Mouse (Mus musculus): Measurements from ENCODE around the gene Bmt2.

DNA sequence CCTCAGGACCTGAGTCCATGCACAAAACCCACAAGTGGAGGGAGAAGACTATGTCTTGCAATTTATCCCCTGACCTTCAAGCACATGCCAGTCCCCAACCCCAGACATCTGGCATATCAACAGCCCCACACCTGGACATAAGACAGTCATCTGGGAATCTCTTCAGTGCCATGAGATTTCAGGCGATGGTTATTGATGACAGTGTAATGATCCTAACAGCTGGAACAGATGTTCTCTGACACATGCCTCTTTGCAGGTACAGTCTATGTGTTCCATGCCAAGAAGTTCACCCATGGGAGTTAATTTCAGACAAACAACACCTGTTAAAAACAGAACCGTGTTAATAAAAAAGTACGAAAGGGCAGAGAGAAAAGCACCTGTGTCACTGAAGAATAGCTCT is 64.1 kb downstream of the Bmt2 start:
- TF ChIP-seq CTCF (IDR thresholded peaks at IDR 0.05; ENCODE audit: borderline replicate concordance, insufficient read depth, low read length) = no peak
- no peak for TF ChIP-seq POLR2A (IDR thresholded peaks at IDR 0.05; ENCODE audit: low read depth, low read length)
